Mouse (Mus musculus) lung, postnatal 10 days (tissue): ENCODE measurements at regions not wholly inside any gene's neighbourhood (a gene's known extent, or its start where the extent isn't known, plus 50 kb on each side); places are given as distances from the start of the nearest gene placed in this dataset.

Source experiments
- DNase-seq: peaks from one replicate; pipeline ENCODE4 v3.0.0; 2021

DNA sequence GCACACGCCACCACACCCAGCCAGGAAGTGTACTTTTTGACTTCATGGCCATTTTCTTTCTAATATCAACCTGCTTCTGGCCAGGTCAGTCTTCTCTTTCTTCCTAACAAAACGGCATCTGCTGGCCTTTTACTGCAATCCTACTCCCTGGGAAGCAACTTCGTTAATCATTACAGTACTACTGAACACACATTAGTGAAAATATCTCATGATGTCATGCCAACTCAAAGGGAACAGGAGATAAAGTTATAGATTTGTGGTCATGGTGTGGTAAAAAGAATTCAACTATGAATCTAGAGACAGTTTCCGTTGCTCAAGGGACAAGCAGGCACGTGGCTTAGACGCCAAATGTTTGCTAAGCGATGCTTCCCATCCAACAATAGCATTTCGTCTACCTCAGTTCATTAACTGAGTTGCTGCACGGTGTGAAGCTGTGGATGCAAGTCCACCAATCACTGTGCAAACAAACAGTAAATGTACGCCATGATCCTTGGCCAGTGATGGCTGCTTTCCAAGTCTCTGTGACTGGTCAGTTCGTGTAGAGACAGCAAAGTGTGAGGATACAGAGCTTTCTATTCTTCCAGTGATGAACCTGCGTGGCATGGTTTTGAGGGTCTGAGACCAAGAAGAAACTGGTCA, 55.7 kb upstream of the Frmd6 start:
- DNase-seq = no peak

- DNase-seq = no peak
Observed at GRCm38 (mm10) chr12:70774006-70774405, 51.3 kb upstream of the Frmd6 start.

DNA sequence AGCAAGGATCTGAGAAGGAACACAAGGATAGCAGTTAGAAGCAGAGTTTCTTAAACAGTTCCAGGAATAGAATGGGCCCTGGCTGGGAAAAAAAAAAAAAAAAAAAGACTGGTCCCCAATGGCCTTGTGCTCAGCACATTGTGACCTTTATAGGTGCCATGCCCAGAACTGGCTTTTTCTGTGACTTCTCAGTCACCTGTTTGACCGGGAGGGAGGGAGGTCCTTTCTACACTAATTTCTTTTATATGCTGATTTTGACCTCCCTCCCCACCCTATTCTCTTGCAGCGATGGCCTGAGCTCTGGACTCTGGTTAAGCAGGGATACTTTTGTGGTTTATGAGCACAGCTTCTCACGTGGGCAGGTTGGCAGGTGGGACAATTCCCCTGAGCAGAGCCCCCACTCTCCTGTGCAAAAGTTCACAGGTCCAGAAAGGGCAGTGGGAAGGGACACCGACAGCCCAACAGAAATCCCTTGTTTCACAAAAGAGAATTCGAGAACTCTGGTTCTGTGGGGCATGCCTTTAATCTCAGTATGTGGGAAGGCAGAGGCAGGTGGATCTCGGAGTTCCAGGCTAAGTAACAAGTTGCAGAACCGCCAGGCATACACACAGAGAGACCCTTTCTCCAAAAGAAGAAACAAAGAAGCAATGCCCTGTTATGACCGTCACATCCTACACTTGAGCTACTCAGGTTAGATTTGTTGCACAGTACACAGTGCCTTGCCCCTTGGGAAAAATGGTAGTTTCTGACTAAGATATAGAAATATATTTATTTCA, 50.3 kb upstream of the Frmd6 start:
- no peak for DNase-seq
